Mouse (Mus musculus): ENCODE results near the gene Cyp4b1. TPM values are rescaled to one million over a fixed set of nuclear protein-coding genes. Genes with fewer than 3 reads are reported as not detected.
"Not testable (repeated sequence)": the region's sequence is repeated elsewhere in the genome, so short reads cannot be mapped to it uniquely, and the experiment has no call there.

Cyp4b1 gene
- 329 and 340 TPM in 2 replicates for polyA plus RNA-seq (2012; rRNA removed)

DNA sequence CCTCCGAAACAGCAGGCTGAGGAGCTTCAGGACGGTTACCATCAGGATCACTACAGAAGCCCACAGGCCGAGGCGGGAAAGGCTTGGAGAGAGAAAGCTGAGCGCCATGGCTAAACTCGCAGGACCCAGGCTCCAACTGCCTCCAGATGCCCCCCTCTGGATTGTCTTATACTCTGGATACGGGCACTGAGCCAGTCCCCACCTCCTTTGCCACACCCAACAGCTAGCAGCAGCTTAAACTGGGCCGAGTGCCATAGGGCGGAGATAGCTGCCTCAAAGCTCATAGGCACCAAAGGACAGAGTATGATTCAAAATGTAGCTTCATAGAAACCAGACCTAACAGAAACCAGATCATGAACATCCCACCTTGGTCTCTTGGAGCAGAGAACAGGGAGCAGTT, at the start of gene Cyp4b1:
Gene Cyp4b1 (minus strand): TSS at position 144 of the 400 bp plus-strand sequence.
- Histone ChIP-seq H3K4me1 (ENCODE audit: control insufficient read depth, insufficient read depth, low read length) (peaks cover 16% of the 10 kb centered on the region; the same call in 1 of the 2 replicates), H3K4me3 (ENCODE audit: insufficient read depth, low read depth, low read length) (peak within 1 kb of the TSS; percentile 83), H3K27me3 (replicated peaks; ENCODE audit: control insufficient read depth, insufficient read depth, low read length) (no peaks in the 10 kb centered on the region), H3K27ac (ENCODE audit: insufficient read depth, low read depth, low read length) (peak within 1 kb of the TSS; percentile 97), H3K36me3 (ENCODE audit: control insufficient read depth, insufficient read depth, low read length) (peaks cover 7% of the 10 kb centered on the region; the same call in 1 of the 2 replicates)
- TF ChIP-seq POLR2A (IDR thresholded peaks at IDR 0.05; ENCODE audit: low read depth, low read length) (peak; percentile 95), CTCF (conservative IDR thresholded peaks at IDR 0.05; ENCODE audit: insufficient read depth, insufficient read length, low read depth, low read length) (no peak)
- 43% methylated on average over 9 of the region's 9 CpGs for WGBS
- DNase-seq: peak; percentile 93

DNA sequence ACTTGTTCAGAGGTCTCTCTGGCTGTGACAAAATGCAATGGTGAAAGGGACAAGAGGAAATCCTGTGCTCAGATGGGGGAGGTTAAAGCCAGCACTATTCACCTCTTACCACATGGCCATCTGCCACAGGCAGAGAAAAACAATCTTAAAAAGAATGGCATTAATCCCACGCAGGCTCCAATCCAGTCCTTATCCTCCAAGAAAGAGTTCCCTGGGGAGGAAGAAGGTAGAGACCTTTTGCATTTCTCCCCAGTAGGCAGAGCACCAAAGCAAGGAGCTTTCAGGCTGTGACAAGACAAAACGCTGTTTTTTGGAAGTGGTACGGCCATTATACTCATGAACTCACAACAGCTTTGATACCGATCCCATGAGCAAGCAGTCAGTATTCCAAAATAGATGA, 38.8 kb upstream of the Cyp4b1 start:
- Histone ChIP-seq H3K27me3 (replicated peaks; ENCODE audit: control insufficient read depth, insufficient read depth, low read length) (no peaks in the 10 kb centered on the region), H3K4me1 (ENCODE audit: control insufficient read depth, insufficient read depth, low read length) (no peaks in the 10 kb centered on the region; the same call in 1 of the 2 replicates), H3K4me3 (ENCODE audit: insufficient read depth, low read depth, low read length) (no peak overlapping the region), H3K36me3 (ENCODE audit: control insufficient read depth, insufficient read depth, low read length) (no peaks in the 10 kb centered on the region), H3K27ac (ENCODE audit: insufficient read depth, low read depth, low read length) (peak overlapping the region; percentile 78)
- DNase-seq: peak; percentile 80
- no peak for TF ChIP-seq POLR2A (IDR thresholded peaks at IDR 0.05; ENCODE audit: low read depth, low read length)
- TF ChIP-seq CTCF (conservative IDR thresholded peaks at IDR 0.05; ENCODE audit: insufficient read depth, insufficient read length, low read depth, low read length): no peak
- WGBS: 63% methylated on average over 4 of the region's 4 CpGs

GRCm38 (mm10) chr4:115659190-115659589, 11.7 kb upstream of the Cyp4b1 start:
- no peaks in the 10 kb centered on the region for H3K27me3 ChIP-seq (replicated peaks; ENCODE audit: control insufficient read depth, insufficient read depth, low read length)
- DNase-seq: peak; percentile 91
- no peaks in the 10 kb centered on the region for H3K36me3 ChIP-seq (ENCODE audit: control insufficient read depth, insufficient read depth, low read length)
- no peak overlapping the region for H3K4me3 ChIP-seq (ENCODE audit: insufficient read depth, low read depth, low read length)
- peak overlapping the region; percentile 100 for H3K27ac ChIP-seq (ENCODE audit: insufficient read depth, low read depth, low read length)
- H3K4me1 ChIP-seq (ENCODE audit: control insufficient read depth, insufficient read depth, low read length): peaks cover 3% of the 10 kb centered on the region; the same call in 1 of the 2 replicates
- TF ChIP-seq POLR2A (IDR thresholded peaks at IDR 0.05; ENCODE audit: low read depth, low read length) (no peak), CTCF (conservative IDR thresholded peaks at IDR 0.05; ENCODE audit: insufficient read depth, insufficient read length, low read depth, low read length) (no peak)

- peak overlapping the region; percentile 85; the same call in 1 of the 2 replicates for H3K27ac ChIP-seq (ENCODE audit: insufficient read depth, low read depth, low read length)
- no peak overlapping the region for H3K4me3 ChIP-seq (ENCODE audit: insufficient read depth, low read depth, low read length)
- no peak for DNase-seq
- no peak for TF ChIP-seq POLR2A (IDR thresholded peaks at IDR 0.05; ENCODE audit: low read depth, low read length)
- no peak for TF ChIP-seq CTCF (conservative IDR thresholded peaks at IDR 0.05; ENCODE audit: insufficient read depth, insufficient read length, low read depth, low read length)
- H3K36me3 ChIP-seq (ENCODE audit: control insufficient read depth, insufficient read depth, low read length): no peaks in the 10 kb centered on the region
- H3K4me1 ChIP-seq (ENCODE audit: control insufficient read depth, insufficient read depth, low read length): peaks cover 3% of the 10 kb centered on the region; the same call in 1 of the 2 replicates
- H3K27me3 ChIP-seq (replicated peaks; ENCODE audit: control insufficient read depth, insufficient read depth, low read length): no peaks in the 10 kb centered on the region
Measured at GRCm38 (mm10) chr4:115657867-115658249, 10.3 kb upstream of the Cyp4b1 start.

GRCm38 (mm10) chr4:115657104-115657866, 9.8 kb upstream of the Cyp4b1 start:
- H3K36me3 ChIP-seq (ENCODE audit: control insufficient read depth, insufficient read depth, low read length): no peaks in the 10 kb centered on the region
- no peaks in the 10 kb centered on the region for H3K27me3 ChIP-seq (replicated peaks; ENCODE audit: control insufficient read depth, insufficient read depth, low read length)
- H3K4me1 ChIP-seq (ENCODE audit: control insufficient read depth, insufficient read depth, low read length): peaks cover 3% of the 10 kb centered on the region; the same call in 1 of the 2 replicates
- peak overlapping the region; percentile 85 for H3K27ac ChIP-seq (ENCODE audit: insufficient read depth, low read depth, low read length)
- TF ChIP-seq POLR2A (IDR thresholded peaks at IDR 0.05; ENCODE audit: low read depth, low read length) (no peak), CTCF (conservative IDR thresholded peaks at IDR 0.05; ENCODE audit: insufficient read depth, insufficient read length, low read depth, low read length) (no peak)
- WGBS: 2% methylated on average over 34 of the region's 34 CpGs
- DNase-seq: peak; percentile 75
- peak overlapping the region; percentile 62 for H3K4me3 ChIP-seq (ENCODE audit: insufficient read depth, low read depth, low read length)

DNA sequence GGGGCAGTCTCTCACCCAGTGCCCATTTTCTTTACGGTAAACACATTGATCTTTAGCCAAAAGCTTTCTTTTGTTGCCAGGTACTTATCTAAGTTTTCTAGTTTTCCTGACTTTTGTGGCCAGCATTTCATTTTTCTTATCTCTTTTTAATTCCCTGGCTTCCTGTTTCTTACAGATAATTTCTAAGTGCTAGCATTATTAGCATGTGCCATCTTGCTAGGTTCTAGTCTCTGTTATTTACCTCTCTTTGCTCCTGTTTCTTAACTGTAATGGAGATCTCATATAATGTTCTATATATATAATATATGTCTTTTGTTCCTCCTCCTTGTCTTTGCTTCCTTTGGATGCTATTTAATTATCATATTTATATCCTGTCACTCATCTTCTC, 9.0 kb upstream of the Cyp4b1 start:
- not testable (repeated sequence) for DNase-seq; H3K36me3 ChIP-seq (ENCODE audit: control insufficient read depth, insufficient read depth, low read length); H3K27ac ChIP-seq (ENCODE audit: insufficient read depth, low read depth, low read length); H3K27me3 ChIP-seq (replicated peaks; ENCODE audit: control insufficient read depth, insufficient read depth, low read length); H3K4me3 ChIP-seq (ENCODE audit: insufficient read depth, low read depth, low read length); H3K4me1 ChIP-seq (ENCODE audit: control insufficient read depth, insufficient read depth, low read length)
- 79% methylated on average over 1 of the region's 1 CpGs for WGBS

GRCm38 (mm10) chr4:115655841-115656534, 8.5 kb upstream of the Cyp4b1 start:
- not testable (repeated sequence) for DNase-seq; H3K27me3 ChIP-seq (replicated peaks; ENCODE audit: control insufficient read depth, insufficient read depth, low read length); H3K27ac ChIP-seq (ENCODE audit: insufficient read depth, low read depth, low read length); H3K36me3 ChIP-seq (ENCODE audit: control insufficient read depth, insufficient read depth, low read length); H3K4me1 ChIP-seq (ENCODE audit: control insufficient read depth, insufficient read depth, low read length); H3K4me3 ChIP-seq (ENCODE audit: insufficient read depth, low read depth, low read length)
- 90% methylated on average over 7 of the region's 7 CpGs for WGBS
